Mouse (Mus musculus) kidney, embryonic 14.5 days (tissue): ENCODE data around the gene Inhbe. TPM values are rescaled to one million over a fixed set of nuclear protein-coding genes. Genes with fewer than 3 reads are reported as not detected.
"Not testable (repeated sequence)": the region's sequence is repeated elsewhere in the genome, so short reads cannot be mapped to it uniquely, and the experiment has no call there.

Experiments
- ATAC-seq: fragments of 200-750 bp; cut with Nextera tagmentation; 2 replicates; pipeline ENCODE4 v1.8.0; 2017; ENCODE audit warnings: moderate number of reproducible peaks, mild to moderate bottlenecking, moderate TSS enrichment, moderate library complexity; ENCODE audit not compliant: low FRiP score, low TSS enrichment
- H3K27ac ChIP-seq: fragments of 300-500 bp; sonication (generic); 2 replicates; pipeline ENCODE4 v1.5.1; 2014; ENCODE audit warnings: low read depth, mild to moderate bottlenecking, low read length, moderate library complexity, mixed read lengths
- H3K27me3 ChIP-seq: fragments of 300-500 bp; sonication (generic); 2 replicates; pipeline ENCODE4 v1.6.1; 2014; ENCODE audit warnings: mild to moderate bottlenecking, low read length; ENCODE audit not compliant: control insufficient read depth, insufficient read depth
- H3K36me3 ChIP-seq: fragments of 300-500 bp; sonication (generic); 2 replicates; pipeline ENCODE4 v1.6.1; 2014; ENCODE audit warnings: low read length, mixed read lengths; ENCODE audit not compliant: control insufficient read depth, insufficient read depth
- H3K4me1 ChIP-seq: fragments of 300-500 bp; sonication (generic); 2 replicates; pipeline ENCODE4 v1.6.1; 2014; ENCODE audit warnings: low read length, mixed read lengths; ENCODE audit not compliant: control insufficient read depth, insufficient read depth
- H3K4me2 ChIP-seq: fragments of 300-500 bp; sonication (generic); replicated peaks from 2 replicates; pipeline ENCODE4 v1.6.1; 2014; ENCODE audit warnings: low read depth, mild to moderate bottlenecking, low read length
- H3K4me3 ChIP-seq: fragments of 300-500 bp; sonication (generic); 2 replicates; pipeline ENCODE4 v1.5.1; 2014; ENCODE audit warnings: mild to moderate bottlenecking, low read length
- H3K9ac ChIP-seq: fragments of 300-500 bp; sonication (generic); 2 replicates; pipeline ENCODE4 v1.6.1; 2014; ENCODE audit warnings: low read depth, mild to moderate bottlenecking, low read length, moderate library complexity
- H3K9me3 ChIP-seq: fragments of 300-500 bp; sonication (generic); 2 replicates; pipeline ENCODE4 v1.6.1; 2016; ENCODE audit warnings: low read length; ENCODE audit not compliant: control insufficient read depth
- WGBS: fragments of 180-500 bp; shearing (Covaris S2); extraction: QIAGEN DNeasy Blood & Tissue Kit; methylation state at CpG from one replicate; pipeline ENCODE4 v1.1.7; 2014; 5-methylcytosine and 5-hydroxymethylcytosine counted together
- polyA plus RNA-seq: library from polyadenylated mRNA; unstranded; fragments of >200 nt; fragmentation: Nextera tagmentation; extraction: Ambion mirVana; gene quantifications from 2 replicates; pipeline ENCODE4 v1.2.1, GENCODE M21; 2014

Gene Inhbe
- polyA plus RNA-seq, 1 experiment from 2014 or later = 0.08 TPM

DNA sequence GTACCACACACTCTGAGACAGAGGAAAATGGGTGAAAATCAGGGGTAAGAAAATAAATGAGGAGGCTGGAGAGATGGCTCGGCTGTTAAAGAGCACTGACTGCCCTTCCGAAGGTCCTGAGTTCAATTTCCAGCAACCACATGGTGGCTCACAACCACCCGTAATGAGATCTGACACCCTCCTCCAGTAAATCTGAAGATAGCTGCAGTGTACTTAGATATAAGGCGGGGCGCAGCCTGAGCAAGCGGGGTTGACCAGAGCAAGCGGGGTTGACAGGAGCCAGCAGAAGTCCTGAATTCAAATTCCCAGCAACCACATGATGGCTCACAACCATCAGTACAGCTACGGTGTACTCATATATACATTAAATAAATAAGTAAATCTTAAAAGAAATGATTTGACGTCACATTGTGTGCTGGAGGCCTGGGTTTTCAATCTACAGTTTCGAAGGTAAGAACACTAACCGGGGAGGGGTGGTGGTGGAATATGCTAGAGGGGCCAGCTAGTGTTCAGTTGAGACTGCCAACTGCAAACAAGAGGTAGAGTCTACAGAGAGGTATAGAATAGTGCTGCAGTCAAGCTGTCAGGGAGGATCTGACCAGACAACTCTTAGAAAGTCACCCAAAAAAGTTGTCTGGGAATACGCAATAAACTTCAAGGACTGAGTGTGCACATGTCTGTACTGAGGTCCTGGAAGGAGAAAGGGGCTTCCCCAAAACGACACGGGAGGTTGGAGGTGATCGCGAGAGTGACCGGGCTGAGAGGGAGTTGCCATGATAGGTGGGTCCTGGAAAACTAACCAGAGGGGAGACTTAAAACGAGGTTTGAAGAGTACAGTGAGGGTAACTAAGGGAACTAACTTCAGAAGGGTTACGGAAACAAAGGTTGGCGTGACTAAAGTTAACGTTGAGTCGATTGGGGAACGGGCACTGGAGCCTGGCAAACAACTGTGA lies 43.4 kb downstream of the Inhbe start:
- peak overlapping the region; percentile 83 for H3K4me3 ChIP-seq
- H3K4me1 ChIP-seq = peaks cover 8% of the 10 kb centered on the region
- peak overlapping the region; percentile 66 for H3K4me2 ChIP-seq
- ATAC-seq = peak; percentile 44
- H3K9ac ChIP-seq = peak overlapping the region; percentile 87
- H3K27me3 ChIP-seq = no peaks in the 10 kb centered on the region
- H3K27ac ChIP-seq = peak overlapping the region; percentile 74; the same call in 1 of the 2 replicates
- peaks cover 38% of the 10 kb centered on the region for H3K36me3 ChIP-seq
- 37% methylated on average over 23 of the region's 23 CpGs for WGBS
- H3K9me3 ChIP-seq = no peaks in the 10 kb centered on the region

DNA sequence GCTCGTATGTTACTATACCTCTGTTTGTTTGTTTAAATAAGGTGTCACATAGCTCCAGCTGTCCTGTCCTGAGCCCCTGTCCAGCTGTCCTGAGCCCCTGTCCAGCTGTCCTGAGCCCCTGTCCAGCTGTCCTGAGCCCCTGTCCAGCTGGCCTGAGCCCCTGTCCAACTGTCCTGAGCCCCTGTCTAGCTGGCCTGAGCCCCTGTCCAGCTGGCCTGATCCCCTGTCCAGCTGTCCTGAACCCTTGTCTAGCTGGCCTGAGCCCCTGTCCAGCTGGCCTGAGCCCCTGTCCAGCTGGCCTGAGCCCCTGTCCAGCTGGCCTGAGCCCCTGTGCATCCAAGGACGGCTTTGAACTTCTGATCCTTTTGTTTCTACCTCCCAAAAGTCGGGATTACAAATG lies 45.0 kb downstream of the Inhbe start:
- H3K27me3 ChIP-seq, H3K9ac ChIP-seq, H3K4me1 ChIP-seq, ATAC-seq, H3K9me3 ChIP-seq, H3K4me3 ChIP-seq, H3K27ac ChIP-seq, H3K4me2 ChIP-seq: not testable (repeated sequence)
- H3K36me3 ChIP-seq = peaks cover 54% of the 10 kb centered on the region
- WGBS = 92% methylated on average over 3 of the region's 3 CpGs

DNA sequence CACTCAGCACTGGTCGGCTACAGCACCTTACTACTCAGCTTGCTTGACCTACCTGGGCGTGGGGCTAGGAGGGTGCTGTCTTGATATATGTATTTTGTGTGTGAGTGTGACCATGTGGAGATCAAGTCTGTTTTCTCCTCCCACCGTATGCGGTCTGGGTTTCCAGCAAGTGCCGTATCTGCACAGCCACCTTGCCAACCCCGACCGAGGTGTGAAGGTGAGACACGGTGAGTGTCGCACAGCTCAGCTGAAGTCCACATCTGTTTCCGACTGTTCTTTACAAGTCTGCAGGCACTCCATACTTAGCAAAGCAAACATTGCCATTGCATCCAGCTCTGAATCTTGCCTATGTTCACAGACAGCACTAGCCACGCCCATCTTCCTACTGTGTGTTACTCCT lies 51.1 kb downstream of the Inhbe start:
- H3K4me1 ChIP-seq = no peaks in the 10 kb centered on the region
- 95% methylated on average over 11 of the region's 11 CpGs for WGBS
- H3K27me3 ChIP-seq = no peaks in the 10 kb centered on the region
- H3K36me3 ChIP-seq = peaks cover 97% of the 10 kb centered on the region
- H3K9ac ChIP-seq = no peak overlapping the region
- H3K4me2 ChIP-seq = no peak overlapping the region
- no peak; the same call in 1 of the 2 replicates for ATAC-seq
- H3K4me3 ChIP-seq = no peak overlapping the region
- H3K27ac ChIP-seq = no peak overlapping the region
- H3K9me3 ChIP-seq = no peaks in the 10 kb centered on the region

DNA sequence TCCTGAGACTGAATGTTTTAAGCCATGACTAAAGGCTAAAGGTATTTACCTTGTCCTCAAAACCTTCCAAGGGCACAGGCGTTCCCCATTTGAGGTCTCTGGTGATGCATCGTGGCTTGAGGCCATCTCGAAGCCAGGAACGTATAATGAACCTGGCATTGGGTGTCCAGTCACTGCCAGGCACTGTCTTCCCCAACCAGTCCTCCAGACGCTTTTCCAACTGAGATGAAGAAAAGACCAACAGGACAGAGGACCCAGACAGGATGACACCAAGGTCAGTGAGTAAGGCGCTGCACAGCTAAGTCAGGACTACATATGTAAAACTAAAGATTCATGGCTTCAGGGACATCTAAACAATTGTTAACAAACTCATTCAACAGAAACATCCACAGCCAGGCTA lies 53.9 kb downstream of the Inhbe start:
- ATAC-seq = no peak
- H3K4me3 ChIP-seq = no peak overlapping the region
- 97% methylated on average over 6 of the region's 6 CpGs for WGBS
- H3K4me1 ChIP-seq = no peaks in the 10 kb centered on the region
- H3K9me3 ChIP-seq = no peaks in the 10 kb centered on the region
- no peak overlapping the region for H3K9ac ChIP-seq
- no peak overlapping the region for H3K27ac ChIP-seq
- H3K36me3 ChIP-seq = peaks cover 97% of the 10 kb centered on the region
- H3K4me2 ChIP-seq = no peak overlapping the region
- no peaks in the 10 kb centered on the region for H3K27me3 ChIP-seq

Other genes starting within 250 kb of the Inhbe start
- gene Os9, start 233.3 kb downstream of the Inhbe start, polyA plus RNA-seq = 31.4 and 47.5 TPM in 2 replicates
- 6.2 and 8.7 TPM in 2 replicates for gene B4galnt1, start 189.2 kb downstream of the Inhbe start, polyA plus RNA-seq
- 2.0 and 2.3 TPM in 2 replicates for gene Slc26a10, start 173.8 kb downstream of the Inhbe start, polyA plus RNA-seq
- 31.0 and 32.9 TPM in 2 replicates for gene Arhgef25, start 164.3 kb downstream of the Inhbe start, polyA plus RNA-seq
- 107 and 117 TPM in 2 replicates for gene Dtx3, start 158.7 kb downstream of the Inhbe start, polyA plus RNA-seq
- gene Pip4k2c, start 142.8 kb downstream of the Inhbe start, polyA plus RNA-seq = 19.2 and 31.0 TPM in 2 replicates
- 0.37 and 0.57 TPM in 2 replicates for gene Kif5a, start 91.1 kb downstream of the Inhbe start, polyA plus RNA-seq
- gene Dctn2, start 88.0 kb downstream of the Inhbe start, polyA plus RNA-seq = 164 and 173 TPM in 2 replicates
- 16.2 and 22.3 TPM in 2 replicates for gene Mbd6, start 65.4 kb downstream of the Inhbe start, polyA plus RNA-seq
- gene Mars, start 42.6 kb downstream of the Inhbe start, polyA plus RNA-seq = 93.9 and 146 TPM in 2 replicates
- 3.0 and 3.1 TPM in 2 replicates for gene Arhgap9, start 32.4 kb downstream of the Inhbe start, polyA plus RNA-seq
- gene Gli1, start 12.4 kb downstream of the Inhbe start, polyA plus RNA-seq = 8.2 and 9.2 TPM in 2 replicates
- 0.10 and 0.22 TPM in 2 replicates for gene Inhbc, start 16.0 kb upstream of the Inhbe start, polyA plus RNA-seq
- gene R3hdm2, start 25.9 kb upstream of the Inhbe start, polyA plus RNA-seq = 36.6 and 37.9 TPM in 2 replicates
- 0.39 and 0.50 TPM in 2 replicates for gene Stac3, start 147.3 kb upstream of the Inhbe start, polyA plus RNA-seq
- 27.1 and 32.7 TPM in 2 replicates for gene Ndufa4l2, start 160.6 kb upstream of the Inhbe start, polyA plus RNA-seq
- 68.9 and 99.8 TPM in 2 replicates for gene Shmt2, start 168.0 kb upstream of the Inhbe start, polyA plus RNA-seq
- gene Nxph4, start 180.1 kb upstream of the Inhbe start, polyA plus RNA-seq = 0.49 and 1.2 TPM in 2 replicates